Mouse (Mus musculus) lung, adult 10 weeks (tissue): Measurements from ENCODE around the gene Nfyb. TPM values are rescaled to one million over a fixed set of nuclear protein-coding genes. Genes with fewer than 3 reads are reported as not detected.

Experiments
- polyA plus RNA-seq: library from polyadenylated mRNA; stranded (reverse); fragments of 350-450 nt; fragmentation: Illumina TruSeq; extraction: RNeasy Lipid Tissue Mini Kit (QIAGEN cat#74804); gene quantifications from one replicate; pipeline ENCODE4 v1.2.3, GENCODE M21; 2014; ENCODE audit warnings: low read depth, low replicate concordance; ENCODE audit not compliant: insufficient read depth

Nfyb gene
- 13.6 TPM for polyA plus RNA-seq

GRCm38 (mm10) chr10:82763840-82764631, at the start of gene Nfyb:
Gene Nfyb, minus strand, starts transcription at chr10:82764144.

Other genes with a start within 250 kb of the Nfyb start
- gene 1190007I07Rik, start 140.9 kb downstream of the Nfyb start, polyA plus RNA-seq, result 16.9 TPM
- gene Tdg, start 134.3 kb downstream of the Nfyb start, polyA plus RNA-seq, result 17.1 TPM
- gene Glt8d2, start 73.5 kb downstream of the Nfyb start, polyA plus RNA-seq, result 5.0 TPM
- gene Hcfc2, start 68.0 kb downstream of the Nfyb start, polyA plus RNA-seq, result 9.2 TPM
- 26.5 TPM for gene Txnrd1, start 69.8 kb upstream of the Nfyb start, polyA plus RNA-seq
- not detected for gene Eid3, start 102.5 kb upstream of the Nfyb start, polyA plus RNA-seq
- gene Chst11, start 221.4 kb upstream of the Nfyb start, polyA plus RNA-seq, result 4.2 TPM